Comparison of ENCODE assay signal across 18 mouse cellular contexts in the genomic region with DNA sequence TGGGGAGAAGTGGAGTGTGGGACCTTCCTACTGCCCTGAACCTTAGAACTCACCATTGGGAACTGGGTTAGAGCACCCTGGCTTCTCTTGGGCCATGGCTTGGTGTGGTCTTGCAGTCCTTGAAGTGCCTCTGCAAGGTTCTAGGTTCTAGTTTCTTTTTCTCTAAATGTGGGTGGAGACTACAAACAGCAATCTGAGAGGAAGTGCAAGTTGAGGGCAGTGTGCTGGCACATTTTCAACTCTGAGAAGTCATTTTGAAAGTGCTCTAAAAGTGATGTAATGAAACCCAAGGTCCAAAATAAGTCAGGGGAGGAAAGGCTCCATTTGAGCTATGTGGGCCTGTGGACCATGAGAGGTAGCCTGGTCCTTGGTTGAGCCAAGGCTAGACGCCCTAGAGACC. TPM values are rescaled to one million over a fixed set of nuclear protein-coding genes. Genes with fewer than 3 reads are reported as not detected.
A peak's percentile ranks its signal among the peaks of the same experiment; 100 is the strongest.
DNase-seq lines count a peak whose midpoint lies in the region; ATAC-seq lines count a peak whose summit lies in the region.
"Had no signal": no experiment of that assay in that cellular context is flagged by ENCODE, and none has a peak within 500 bp of the region (broad histone marks: within the 10 kb centered on the region; RNA-seq: fewer than 3 reads in every experiment).

A gene (minus strand): TSS at position 132 of the 400 bp plus-strand sequence.

- peak; percentile 94 for ATAC-seq in activated CD4-positive, CD25-positive, alpha-beta regulatory T cell, adult 4 months
- ATAC-seq in granulocyte monocyte progenitor cell, adult 5-6 weeks (replicated peaks; ENCODE audit: poor library complexity, severe bottlenecking): peak; percentile 91
- peak; percentile 92 for ATAC-seq in inflammation-experienced regulatory T-cells, adult 6 months
- ATAC-seq in neutrophil, adult 5-6 weeks (ENCODE audit: extremely low read depth, insufficient number of reproducible peaks, low FRiP score, poor library complexity, severe bottlenecking): peak; percentile 83

- peak; percentile 46 for DNase-seq in CD4-positive helper T cell, adult 2 months (ENCODE audit: low read depth, low spot score)
- peak; percentile 55 for DNase-seq in layer of hippocampus, adult 9-11 months
- DNase-seq in lung, postnatal 36 days: peak; percentile 47

RNA-seq across cellular contexts. Expression of the gene that starts here (rescaled TPM):
- polyA plus RNA-seq in activated CD4-positive, CD25-positive, alpha-beta regulatory T cell, adult 4 months (2017; shearing (Covaris generic)): 10 to 100 TPM; 40.4 to 56.7 TPM
- not detected in 2 replicates for total RNA-seq in granulocyte monocyte progenitor cell, adult 5-6 weeks (2014; fragmentation: Nextera tagmentation)
- not detected in 2 replicates for total RNA-seq in granulocyte monocyte progenitor cell, adult 5-6 weeks (2017)
- polyA plus RNA-seq in inflammation-experienced regulatory T-cells, adult 6 months (2017; shearing (Covaris generic)): 10 to 100 TPM; 35.6 to 62.2 (median 42.3) TPM
- 2.8 and 5.9 TPM in 2 replicates for total RNA-seq in neutrophil, adult 5-6 weeks (2017)
- total RNA-seq: forebrain, postnatal 0 days; gastrocnemius, postnatal 36 days; layer of hippocampus, adult 2 months; left cerebral cortex, adult 2 months; left cerebral cortex, postnatal 4 days had no signal
- polyA plus RNA-seq: cerebellum, adult 2 months; forebrain, embryonic 10.5 days; forebrain, postnatal 0 days; heart, embryonic 13.5 days; midbrain, embryonic 13.5 days; neural tube, embryonic 15.5 days; stomach, postnatal 0 days had no signal

Comparison
In these comparisons a context has a peak if more than half of its experiments do, and no peak if none do; other contexts are left out.
1. Peak in every context shown above with its lines: DNase-seq and ATAC-seq.
2. Peak in ATAC-seq in granulocyte monocyte progenitor cell, adult 5-6 weeks; RNA of the gene not detected or under 1 TPM.